Mouse (Mus musculus): ENCODE measurements at regions not wholly inside any gene's neighbourhood (a gene's known extent, or its start where the extent isn't known, plus 50 kb on each side); places are given as distances from the start of the nearest gene placed in this dataset.

GRCm38 (mm10) chr12:54385401-54385800, 181.7 kb upstream of the Egln3 start:
- peak; percentile 11 for DNase-seq (ENCODE audit: low read depth, low spot score)

DNA sequence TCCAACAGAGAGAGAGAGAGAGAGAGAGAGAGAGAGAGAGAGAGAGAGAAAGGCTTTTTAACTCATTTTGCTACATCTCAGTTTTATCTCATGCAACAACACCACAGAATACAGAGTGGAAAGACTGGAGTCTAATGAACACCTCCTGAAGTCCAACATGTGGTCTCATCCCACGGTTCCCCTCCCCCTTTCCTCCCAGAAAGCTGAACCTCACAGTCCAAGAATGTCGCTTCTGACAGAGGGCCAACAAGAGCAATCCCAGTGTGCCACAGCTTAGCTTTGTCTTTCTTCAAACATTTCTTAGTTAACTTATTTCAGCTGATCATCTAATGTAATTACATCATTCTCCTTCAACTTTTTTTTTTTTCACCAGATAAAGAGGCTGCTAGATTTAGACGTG, 180.5 kb upstream of the Egln3 start:
- no peak for DNase-seq (ENCODE audit: low read depth, low spot score)

DNA sequence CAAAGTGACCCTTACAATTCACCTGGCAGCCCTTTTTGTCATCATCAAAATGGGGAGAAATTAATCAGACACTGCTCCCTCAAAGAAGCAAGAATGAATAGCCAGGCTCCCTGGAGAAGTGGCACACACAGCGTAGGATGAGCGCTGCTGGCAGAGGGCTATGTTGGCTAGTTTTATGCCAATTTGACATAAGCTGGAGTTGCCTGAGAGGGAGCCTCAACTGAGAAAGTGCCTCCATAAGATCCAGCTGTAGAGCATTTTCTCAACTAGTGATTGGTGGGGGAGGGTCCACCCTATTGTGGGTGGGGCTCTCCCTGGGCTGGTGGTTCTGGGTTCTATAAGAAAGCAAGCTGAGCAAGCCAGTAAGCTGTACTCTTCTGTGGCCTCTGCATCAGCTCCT, 179.3 kb upstream of the Egln3 start:
- no peak for DNase-seq (ENCODE audit: low read depth, low spot score)

GRCm38 (mm10) chr12:54382061-54382460, 178.4 kb upstream of the Egln3 start:
- no peak for DNase-seq (ENCODE audit: low read depth, low spot score)

GRCm38 (mm10) chr12:54380322-54380721, 176.7 kb upstream of the Egln3 start:
- DNase-seq (ENCODE audit: low read depth, low spot score), result no peak

- no peak for DNase-seq (ENCODE audit: low read depth, low spot score)
Measured at GRCm38 (mm10) chr12:54378576-54378975, 174.9 kb upstream of the Egln3 start.

GRCm38 (mm10) chr12:54374060-54374459, 170.4 kb upstream of the Egln3 start:
- DNase-seq (ENCODE audit: low read depth, low spot score), result no peak

DNA sequence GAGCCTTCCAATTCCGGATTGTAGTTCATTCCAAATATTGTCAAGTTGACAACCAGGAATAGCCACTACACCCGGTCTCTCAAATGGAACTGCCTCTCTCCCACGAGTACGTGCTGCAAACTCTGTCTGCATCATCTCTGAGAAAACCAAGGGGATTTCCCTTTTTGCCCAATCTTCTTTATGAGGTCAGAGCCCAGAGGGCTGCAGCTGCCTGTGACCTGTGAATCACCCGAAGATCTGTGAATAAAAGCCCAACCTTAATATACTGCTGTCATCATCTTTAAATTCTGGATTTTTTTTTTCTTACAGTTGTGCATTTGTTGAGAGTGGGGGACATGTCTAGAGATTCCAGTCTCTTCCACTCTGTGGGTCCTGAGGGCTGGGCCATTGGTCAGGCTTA, 165.6 kb upstream of the Egln3 start:
- DNase-seq (ENCODE audit: low read depth, low spot score), result peak; percentile 83

GRCm38 (mm10) chr12:54364381-54365095, 160.9 kb upstream of the Egln3 start:
- no peak for DNase-seq (ENCODE audit: low read depth, low spot score)

- no peak for DNase-seq (ENCODE audit: low read depth, low spot score)
Measured at GRCm38 (mm10) chr12:54361762-54362161, 158.1 kb upstream of the Egln3 start.

- DNase-seq (ENCODE audit: low read depth, low spot score), result no peak
Measured at GRCm38 (mm10) chr12:54354187-54354586, 150.5 kb upstream of the Egln3 start.

GRCm38 (mm10) chr12:54353694-54354093, 150.0 kb upstream of the Egln3 start:
- no peak for DNase-seq (ENCODE audit: low read depth, low spot score)

DNA sequence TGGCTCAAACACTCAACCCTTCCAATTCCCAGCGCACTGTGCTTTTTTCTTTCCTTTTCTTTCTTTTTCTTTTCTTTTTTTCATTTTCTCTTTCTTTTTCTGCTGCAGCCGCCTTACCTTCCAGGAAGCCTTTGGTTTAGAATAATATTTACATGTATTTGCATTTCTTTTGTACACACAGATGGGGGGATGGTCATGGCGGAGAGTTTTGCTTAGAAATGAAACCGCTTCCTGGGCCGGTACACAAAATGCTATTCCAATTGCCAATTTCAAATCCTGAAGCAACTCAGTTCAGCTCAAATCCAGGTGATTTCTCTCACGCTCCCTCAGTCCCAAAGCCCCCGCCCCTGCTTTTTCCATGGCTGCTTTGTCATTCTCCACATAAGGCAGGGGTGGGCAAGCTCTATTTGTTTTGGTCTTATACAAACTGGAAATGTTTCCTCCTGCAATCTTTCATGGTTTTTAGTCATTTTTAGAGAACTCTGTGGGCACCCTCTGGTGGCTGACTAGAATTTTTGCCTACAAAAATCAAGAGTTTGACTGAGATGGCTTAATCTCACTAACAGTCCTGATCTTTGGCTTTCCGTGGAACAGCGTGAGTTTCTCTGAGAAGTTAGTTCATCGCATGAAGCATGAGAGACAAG, 149.4 kb upstream of the Egln3 start:
- DNase-seq (ENCODE audit: low read depth, low spot score), result peak; percentile 57

DNA sequence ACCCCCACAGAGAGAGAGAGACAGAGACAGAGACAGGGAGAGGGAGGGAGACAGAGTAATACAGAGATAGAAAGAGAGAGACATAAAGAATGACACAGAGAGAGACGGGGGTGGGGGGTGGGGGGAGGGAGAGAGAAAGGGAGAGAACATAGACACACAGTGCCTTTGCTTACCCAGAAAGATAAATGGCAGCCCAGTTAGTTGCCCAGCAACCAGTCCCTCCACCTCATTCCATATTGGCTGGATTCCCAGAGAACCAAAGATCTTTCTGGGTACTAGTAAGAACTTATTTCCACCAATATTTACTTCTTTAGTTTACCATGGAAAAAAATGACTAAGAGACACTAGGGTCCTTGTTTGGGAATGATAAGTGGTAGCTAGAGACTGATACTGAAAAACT, 146.6 kb upstream of the Egln3 start:
- peak; percentile 20 for DNase-seq (ENCODE audit: low read depth, low spot score)

GRCm38 (mm10) chr12:54349403-54349802, 145.7 kb upstream of the Egln3 start:
- DNase-seq (ENCODE audit: low read depth, low spot score), result no peak

GRCm38 (mm10) chr12:54343493-54343892, 139.8 kb upstream of the Egln3 start:
- DNase-seq (ENCODE audit: low read depth, low spot score), result no peak

DNA sequence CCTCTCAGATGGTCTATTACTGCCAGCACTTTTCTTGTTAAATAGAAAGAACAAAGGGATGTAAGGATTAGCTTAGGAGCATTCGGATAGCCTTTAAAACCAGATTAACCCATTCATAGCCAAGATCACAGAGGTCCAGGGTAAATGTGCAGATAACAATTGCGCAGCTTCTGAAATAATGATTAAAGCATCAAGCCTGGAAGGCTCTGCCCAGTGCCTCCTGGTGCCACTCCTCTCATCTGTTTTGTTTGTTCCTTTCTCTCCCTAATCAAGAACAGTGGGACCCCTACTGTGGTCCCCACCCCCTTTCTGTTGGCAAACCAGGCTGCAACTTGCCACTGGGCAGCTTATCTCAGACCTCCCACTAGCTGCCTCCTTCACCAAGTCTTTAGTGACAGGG, 131.8 kb upstream of the Egln3 start:
- no peak for DNase-seq (ENCODE audit: low read depth, low spot score)

DNA sequence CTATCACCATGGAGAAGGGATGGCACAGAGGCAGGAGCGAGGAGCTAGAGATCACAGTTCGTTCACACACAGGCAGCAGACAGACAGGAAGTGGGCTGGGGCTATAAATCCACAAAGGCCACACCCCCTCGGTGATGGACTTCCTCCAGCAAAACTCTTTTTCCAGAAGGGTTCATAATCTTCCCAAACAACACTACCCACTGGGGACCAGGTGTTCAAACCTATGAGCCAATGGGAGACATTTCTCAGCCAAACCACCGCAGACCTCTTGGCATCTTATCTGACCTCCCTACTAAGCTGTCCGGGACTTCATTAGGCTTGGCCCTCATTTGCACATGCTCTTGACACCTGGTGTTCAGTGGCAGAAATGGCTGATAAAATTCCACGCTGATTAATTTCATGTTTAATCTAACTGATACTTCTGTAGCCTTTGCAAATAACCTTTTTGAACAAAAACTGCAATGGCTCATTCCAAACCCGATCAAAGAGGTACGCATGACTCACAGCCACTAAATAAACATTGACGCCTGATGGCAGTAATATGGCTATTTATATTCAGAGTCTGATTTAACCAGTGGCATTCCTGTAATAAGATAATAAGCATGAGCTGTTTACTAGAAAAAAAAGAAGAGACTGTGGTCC, 131.0 kb upstream of the Egln3 start:
- no peak for DNase-seq (ENCODE audit: low read depth, low spot score)

DNA sequence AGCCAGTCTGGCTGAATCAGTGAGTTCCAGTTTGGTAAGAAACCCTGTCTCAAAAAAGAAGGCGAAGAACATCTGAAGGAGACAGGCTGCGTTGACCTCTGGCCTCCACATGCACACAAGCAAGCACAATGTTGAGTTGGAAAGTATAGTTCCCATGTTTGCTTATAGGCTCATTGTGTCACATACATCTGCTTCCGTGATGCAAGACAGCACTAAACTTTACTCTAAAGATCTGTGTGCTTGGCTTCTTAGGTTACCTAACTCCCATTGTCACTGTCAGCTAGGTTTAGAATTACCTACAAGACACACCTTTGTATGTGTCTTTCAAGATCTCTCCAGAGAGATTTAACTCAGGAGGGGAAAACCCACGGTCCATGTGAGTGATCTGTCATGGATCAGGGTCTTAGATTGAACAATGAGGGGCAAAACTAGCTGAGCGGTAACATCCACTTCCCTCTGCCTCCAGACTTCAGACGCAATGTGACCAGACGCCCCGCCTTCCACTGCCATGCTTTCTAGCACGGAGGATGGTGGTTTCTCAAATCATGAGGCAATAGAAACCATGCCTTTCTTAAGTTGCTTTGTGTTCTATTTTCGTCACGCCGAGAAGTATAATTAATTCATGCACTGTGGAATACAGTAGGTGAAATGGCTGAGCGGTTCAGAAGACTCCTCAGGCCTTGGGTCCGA, 130.1 kb upstream of the Egln3 start:
- no peak for DNase-seq (ENCODE audit: low read depth, low spot score)

- peak; percentile 69 for DNase-seq (ENCODE audit: low read depth, low spot score)
Measured at GRCm38 (mm10) chr12:54327483-54327882, 123.8 kb upstream of the Egln3 start.

DNA sequence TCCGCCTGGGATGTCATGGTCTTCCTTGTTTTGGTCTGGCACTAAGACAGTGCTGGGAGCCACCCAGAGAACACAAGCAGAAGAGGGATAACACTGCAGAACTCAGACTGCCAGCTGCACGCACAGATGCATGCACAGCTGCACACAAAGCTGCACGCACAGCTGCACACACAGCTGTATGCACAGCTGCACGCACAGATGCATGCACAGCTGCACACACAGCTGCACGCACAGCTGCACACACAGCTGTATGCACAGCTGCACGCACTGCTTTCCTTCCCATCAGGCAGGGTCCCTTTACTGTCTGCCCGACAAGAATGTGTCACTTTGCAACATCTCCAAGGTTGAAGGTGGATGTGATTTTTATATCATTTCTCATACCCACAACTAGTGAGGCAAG, 122.9 kb upstream of the Egln3 start:
- no peak for DNase-seq (ENCODE audit: low read depth, low spot score)

GRCm38 (mm10) chr12:54320533-54320932, 116.9 kb upstream of the Egln3 start:
- peak; percentile 14 for DNase-seq (ENCODE audit: low read depth, low spot score)
